Mouse (Mus musculus): Measurements from ENCODE around the gene Kif28.

- TF ChIP-seq MAFK (IDR thresholded peaks at IDR 0.05; ENCODE audit: insufficient read depth, low read depth, low read length) = no peak
- TF ChIP-seq HCFC1 (IDR thresholded peaks at IDR 0.05; ENCODE audit: borderline replicate concordance, insufficient read depth, low read length) = no peak
- TF ChIP-seq ZC3H11A (IDR thresholded peaks at IDR 0.05; ENCODE audit: borderline replicate concordance, low read depth, low read length) = no peak
- TF ChIP-seq ZNF384 (IDR thresholded peaks at IDR 0.05; ENCODE audit: low read depth, low read length) = no peak
Measured at GRCm38 (mm10) chr1:179760553-179760952, 15.5 kb upstream of the Kif28 start.
